Mouse (Mus musculus) kidney, embryonic 14.5 days (tissue): ENCODE results near the gene Susd1. TPM values are rescaled to one million over a fixed set of nuclear protein-coding genes. Genes with fewer than 3 reads are reported as not detected.

Experiments
- ATAC-seq: fragments of 200-750 bp; cut with Nextera tagmentation; 2 replicates; pipeline ENCODE4 v1.8.0; 2017; ENCODE audit warnings: moderate number of reproducible peaks, mild to moderate bottlenecking, moderate TSS enrichment, moderate library complexity; ENCODE audit not compliant: low FRiP score, low TSS enrichment
- H3K27ac ChIP-seq: fragments of 300-500 bp; sonication (generic); 2 replicates; pipeline ENCODE4 v1.5.1; 2014; ENCODE audit warnings: low read depth, mild to moderate bottlenecking, low read length, moderate library complexity, mixed read lengths
- H3K27me3 ChIP-seq: fragments of 300-500 bp; sonication (generic); 2 replicates; pipeline ENCODE4 v1.6.1; 2014; ENCODE audit warnings: mild to moderate bottlenecking, low read length; ENCODE audit not compliant: control insufficient read depth, insufficient read depth
- H3K36me3 ChIP-seq: fragments of 300-500 bp; sonication (generic); 2 replicates; pipeline ENCODE4 v1.6.1; 2014; ENCODE audit warnings: low read length, mixed read lengths; ENCODE audit not compliant: control insufficient read depth, insufficient read depth
- H3K4me1 ChIP-seq: fragments of 300-500 bp; sonication (generic); 2 replicates; pipeline ENCODE4 v1.6.1; 2014; ENCODE audit warnings: low read length, mixed read lengths; ENCODE audit not compliant: control insufficient read depth, insufficient read depth
- H3K4me2 ChIP-seq: fragments of 300-500 bp; sonication (generic); replicated peaks from 2 replicates; pipeline ENCODE4 v1.6.1; 2014; ENCODE audit warnings: low read depth, mild to moderate bottlenecking, low read length
- H3K4me3 ChIP-seq: fragments of 300-500 bp; sonication (generic); 2 replicates; pipeline ENCODE4 v1.5.1; 2014; ENCODE audit warnings: mild to moderate bottlenecking, low read length
- H3K9ac ChIP-seq: fragments of 300-500 bp; sonication (generic); 2 replicates; pipeline ENCODE4 v1.6.1; 2014; ENCODE audit warnings: low read depth, mild to moderate bottlenecking, low read length, moderate library complexity
- H3K9me3 ChIP-seq: fragments of 300-500 bp; sonication (generic); 2 replicates; pipeline ENCODE4 v1.6.1; 2016; ENCODE audit warnings: low read length; ENCODE audit not compliant: control insufficient read depth
- WGBS: fragments of 180-500 bp; shearing (Covaris S2); extraction: QIAGEN DNeasy Blood & Tissue Kit; methylation state at CpG from one replicate; pipeline ENCODE4 v1.1.7; 2014; 5-methylcytosine and 5-hydroxymethylcytosine counted together
- polyA plus RNA-seq: library from polyadenylated mRNA; unstranded; fragments of >200 nt; fragmentation: Nextera tagmentation; extraction: Ambion mirVana; gene quantifications from 2 replicates; pipeline ENCODE4 v1.2.1, GENCODE M21; 2014

The Susd1 gene
- polyA plus RNA-seq, 1 experiment from 2014 or later, result 8.3 TPM

- Histone ChIP-seq H3K27me3 (no peaks in the 10 kb centered on the region), H3K9ac (no peak overlapping the region), H3K4me3 (no peak overlapping the region), H3K27ac (no peak overlapping the region), H3K4me2 (no peak overlapping the region), H3K9me3 (no peaks in the 10 kb centered on the region), H3K4me1 (peaks cover 7% of the 10 kb centered on the region; the same call in 1 of the 2 replicates), H3K36me3 (no peaks in the 10 kb centered on the region)
- ATAC-seq, result no peak
- WGBS, result 33% methylated on average over 4 of the region's 4 CpGs
Observed at GRCm38 (mm10) chr4:59399343-59399742, 39.1 kb downstream of the Susd1 start.

DNA sequence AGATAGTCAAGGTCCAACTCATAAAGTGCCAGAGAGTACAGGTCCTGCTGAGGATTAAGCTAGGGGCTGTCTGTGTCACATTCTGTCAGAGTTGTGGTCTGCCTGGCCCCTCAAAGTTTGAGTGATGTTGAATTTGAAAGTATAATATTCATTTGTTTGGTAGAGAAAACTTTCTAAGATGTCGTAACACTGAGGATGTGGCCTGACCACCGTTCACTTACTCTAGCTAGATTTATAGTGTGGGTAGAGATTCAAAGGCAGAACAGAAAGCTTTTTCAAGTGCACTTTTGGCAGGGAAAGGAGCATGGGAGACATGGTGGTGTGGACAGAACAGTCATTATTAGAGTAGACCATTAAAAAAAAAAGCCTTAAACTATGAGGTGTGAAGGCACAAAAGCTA is 42.9 kb downstream of the Susd1 start:
- Histone ChIP-seq H3K27ac (no peak overlapping the region), H3K4me3 (no peak overlapping the region), H3K27me3 (no peaks in the 10 kb centered on the region), H3K9ac (no peak overlapping the region), H3K36me3 (no peaks in the 10 kb centered on the region), H3K4me1 (peaks cover 13% of the 10 kb centered on the region; the same call in 1 of the 2 replicates), H3K4me2 (no peak overlapping the region), H3K9me3 (no peaks in the 10 kb centered on the region)
- 77% methylated on average over 2 of the region's 2 CpGs for WGBS
- no peak for ATAC-seq

- Histone ChIP-seq H3K4me1 (peaks cover 12% of the 10 kb centered on the region; the same call in 1 of the 2 replicates), H3K27ac (peak overlapping the region; percentile 57; the same call in 1 of the 2 replicates), H3K9ac (no peak overlapping the region), H3K4me3 (no peak overlapping the region), H3K27me3 (no peaks in the 10 kb centered on the region), H3K36me3 (no peaks in the 10 kb centered on the region; the same call in 1 of the 2 replicates), H3K9me3 (no peaks in the 10 kb centered on the region), H3K4me2 (no peak overlapping the region)
- ATAC-seq, result no peak; the same call in 1 of the 2 replicates
- WGBS, result 79% methylated on average over 2 of the region's 2 CpGs
Observed at GRCm38 (mm10) chr4:59394155-59394554, 44.3 kb downstream of the Susd1 start.

GRCm38 (mm10) chr4:59388447-59389030 is 49.9 kb downstream of the Susd1 start:
- Histone ChIP-seq H3K4me3 (no peak overlapping the region), H3K36me3 (no peaks in the 10 kb centered on the region; the same call in 1 of the 2 replicates), H3K27ac (peak overlapping the region; percentile 89), H3K27me3 (no peaks in the 10 kb centered on the region), H3K4me1 (peaks cover 29% of the 10 kb centered on the region; the same call in 1 of the 2 replicates), H3K9me3 (no peaks in the 10 kb centered on the region), H3K9ac (no peak overlapping the region), H3K4me2 (peak overlapping the region; percentile 31; the same call in 1 of the 2 replicates)
- 33% methylated on average over 13 of the region's 13 CpGs for WGBS
- peak; percentile 26; the same call in 1 of the 2 replicates for ATAC-seq

GRCm38 (mm10) chr4:59387387-59388210 is 50.8 kb downstream of the Susd1 start:
- 24% methylated on average over 13 of the region's 13 CpGs for WGBS
- Histone ChIP-seq H3K4me1 (peaks cover 29% of the 10 kb centered on the region; the same call in 1 of the 2 replicates), H3K4me2 (peak overlapping the region; percentile 34), H3K4me3 (no peak overlapping the region), H3K36me3 (no peaks in the 10 kb centered on the region; the same call in 1 of the 2 replicates), H3K9ac (no peak overlapping the region), H3K27me3 (no peaks in the 10 kb centered on the region), H3K27ac (peak overlapping the region; percentile 89), H3K9me3 (no peaks in the 10 kb centered on the region)
- peak; percentile 75 for ATAC-seq

DNA sequence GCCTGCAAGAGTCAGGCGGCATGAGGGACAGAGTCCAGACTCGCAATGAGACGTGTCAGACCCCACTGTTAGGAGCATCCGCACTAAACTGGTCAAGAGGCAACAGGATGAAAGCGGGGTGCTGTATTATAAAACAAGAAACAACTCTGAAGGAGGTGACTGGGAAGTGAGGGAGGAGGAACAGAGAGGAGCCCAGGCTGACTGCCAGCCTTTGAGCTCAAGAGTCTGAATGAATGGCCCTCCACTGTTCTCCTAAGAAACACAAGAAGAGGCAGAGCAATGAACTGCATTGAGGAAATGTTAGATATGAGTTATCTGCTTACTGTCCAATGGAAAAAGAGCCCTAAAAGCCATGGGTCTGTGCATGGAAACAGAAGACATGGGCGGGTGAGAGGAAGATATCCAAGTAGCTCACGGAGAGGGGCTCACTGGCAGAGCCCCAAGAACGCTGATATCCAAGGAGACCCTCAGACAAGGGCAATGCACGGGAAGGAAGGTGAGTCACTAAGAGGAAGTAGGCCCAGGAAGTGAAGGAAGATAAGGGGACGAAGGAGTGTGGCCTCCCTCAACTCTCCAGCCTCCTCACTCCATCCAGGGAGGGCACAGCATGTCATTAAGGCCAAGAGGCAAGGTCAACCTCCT is 53.1 kb downstream of the Susd1 start:
- Histone ChIP-seq H3K36me3 (no peaks in the 10 kb centered on the region; the same call in 1 of the 2 replicates), H3K9ac (no peak overlapping the region), H3K4me1 (peaks cover 32% of the 10 kb centered on the region; the same call in 1 of the 2 replicates), H3K4me2 (no peak overlapping the region), H3K27me3 (no peaks in the 10 kb centered on the region), H3K9me3 (no peaks in the 10 kb centered on the region), H3K27ac (peak overlapping the region; percentile 17; the same call in 1 of the 2 replicates), H3K4me3 (no peak overlapping the region)
- 65% methylated on average over 10 of the region's 10 CpGs for WGBS
- ATAC-seq, result no peak

- ATAC-seq, result no peak
- no peaks in the 10 kb centered on the region for H3K9me3 ChIP-seq
- no peak overlapping the region for H3K9ac ChIP-seq
- H3K36me3 ChIP-seq, result no peaks in the 10 kb centered on the region
- no peak overlapping the region for H3K4me3 ChIP-seq
- no peak overlapping the region for H3K27ac ChIP-seq
- H3K4me2 ChIP-seq, result no peak overlapping the region
- no peaks in the 10 kb centered on the region for H3K27me3 ChIP-seq
- WGBS, result 57% methylated on average over 3 of the region's 3 CpGs
- peaks cover 28% of the 10 kb centered on the region; the same call in 1 of the 2 replicates for H3K4me1 ChIP-seq
Observed at GRCm38 (mm10) chr4:59383791-59384190, 54.6 kb downstream of the Susd1 start.

- Histone ChIP-seq H3K9me3 (no peaks in the 10 kb centered on the region), H3K4me1 (peaks cover 21% of the 10 kb centered on the region; the same call in 1 of the 2 replicates), H3K4me3 (no peak overlapping the region), H3K36me3 (no peaks in the 10 kb centered on the region), H3K4me2 (peak overlapping the region; percentile 24; the same call in 1 of the 2 replicates), H3K27ac (no peak overlapping the region), H3K9ac (0 out of 2 replicates have a peak overlapping the region, but pooled peaks have one; percentile 1), H3K27me3 (no peaks in the 10 kb centered on the region)
- peak; percentile 64 for ATAC-seq
- WGBS, result 28% methylated on average over 11 of the region's 12 CpGs
Observed at GRCm38 (mm10) chr4:59382131-59382530, 56.3 kb downstream of the Susd1 start.
